Mouse (Mus musculus): ENCODE results near the gene Nadk.
A peak's percentile ranks its signal among the peaks of the same experiment; 100 is the strongest.

Nadk gene

DNA sequence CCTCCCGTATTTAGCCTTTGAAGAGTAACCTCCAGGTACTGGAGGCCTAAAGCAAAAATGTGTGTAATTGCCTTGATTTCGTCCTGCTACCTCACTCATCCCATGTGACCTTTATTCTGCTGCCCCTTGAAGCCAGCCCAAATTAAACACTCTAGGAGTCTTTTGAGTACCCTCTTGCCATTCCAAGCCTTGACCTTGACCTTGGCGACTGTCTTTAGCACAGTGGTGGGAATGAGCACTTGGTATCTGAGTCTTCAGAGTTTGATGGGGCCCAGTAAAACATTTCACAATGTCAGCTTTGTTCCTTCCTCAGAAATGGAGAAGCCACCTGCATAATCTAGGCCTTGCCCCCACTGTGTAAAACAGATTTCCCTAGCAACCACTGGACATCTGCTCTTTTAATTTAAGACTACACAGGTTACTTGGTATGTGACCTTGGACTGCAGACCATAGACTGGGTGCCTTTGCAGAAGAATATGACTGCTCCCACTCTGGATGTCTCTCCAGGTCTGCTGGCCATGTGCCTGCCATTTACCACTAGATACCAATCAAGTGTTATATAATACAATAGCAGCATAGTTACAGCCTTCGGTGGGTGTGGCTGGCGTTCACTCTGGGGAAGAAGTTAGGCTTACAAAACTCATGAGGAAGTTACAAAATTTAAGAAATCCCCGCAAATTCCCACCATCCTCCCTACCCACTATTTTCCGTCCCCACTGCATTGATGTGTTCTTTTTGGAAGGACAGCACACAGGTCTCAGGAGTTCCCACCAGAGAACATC is at the start of gene Nadk:
Gene Nadk, plus strand, starts transcription at position 718 of the 782 bp plus-strand sequence.
- no peak for DNase-seq (ENCODE audit: low read depth, low spot score)

DNA sequence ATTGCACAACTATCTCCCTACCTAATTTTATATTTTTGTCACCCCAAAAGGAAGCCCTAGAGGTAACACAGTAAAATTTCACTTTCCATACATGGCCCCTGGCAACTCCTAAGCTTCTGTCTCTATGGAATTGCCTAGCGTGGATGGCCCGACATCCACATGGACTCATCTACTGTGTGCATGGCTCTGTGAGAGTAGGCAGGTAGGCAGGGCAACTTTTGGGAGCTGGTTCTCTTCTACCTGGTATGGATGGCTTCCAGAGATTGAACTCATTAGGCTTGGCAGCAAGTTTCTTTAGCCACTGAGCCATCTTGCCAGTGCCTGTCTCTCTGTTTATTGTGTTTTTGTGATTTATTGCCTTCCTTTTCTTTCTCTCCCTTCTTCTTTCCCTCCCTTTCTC is 47.4 kb upstream of the Nadk start:
- no peak for DNase-seq (ENCODE audit: low read depth, low spot score)

DNA sequence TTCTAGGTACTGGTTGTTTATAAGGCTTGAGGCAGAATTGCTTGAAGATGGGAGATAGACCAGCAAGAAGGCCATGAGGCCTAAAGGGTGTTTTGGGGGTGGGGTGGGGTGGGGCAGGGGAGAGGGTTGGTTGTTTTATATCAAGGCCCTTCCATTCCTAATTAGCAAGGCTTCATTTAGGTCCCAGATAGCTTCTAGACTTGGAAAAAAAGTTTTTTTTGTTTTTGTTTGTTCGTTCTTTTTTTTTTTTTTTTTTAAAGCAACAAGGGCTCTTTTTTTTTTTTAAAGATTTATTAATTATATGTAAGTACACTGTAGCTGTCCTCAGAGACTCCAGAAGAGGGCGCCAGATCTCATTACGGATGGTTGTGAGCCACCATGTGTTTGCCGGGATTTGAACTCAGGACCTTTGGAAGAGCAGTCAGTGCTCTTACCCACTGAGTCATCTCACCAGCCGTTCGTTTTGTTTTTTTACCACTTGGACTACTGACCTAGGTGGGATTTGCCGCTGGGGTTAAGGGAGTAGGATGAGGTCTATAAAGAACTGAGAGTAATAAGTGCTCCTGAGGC is 44.1 kb upstream of the Nadk start:
- no peak for DNase-seq (ENCODE audit: low read depth, low spot score)

DNA sequence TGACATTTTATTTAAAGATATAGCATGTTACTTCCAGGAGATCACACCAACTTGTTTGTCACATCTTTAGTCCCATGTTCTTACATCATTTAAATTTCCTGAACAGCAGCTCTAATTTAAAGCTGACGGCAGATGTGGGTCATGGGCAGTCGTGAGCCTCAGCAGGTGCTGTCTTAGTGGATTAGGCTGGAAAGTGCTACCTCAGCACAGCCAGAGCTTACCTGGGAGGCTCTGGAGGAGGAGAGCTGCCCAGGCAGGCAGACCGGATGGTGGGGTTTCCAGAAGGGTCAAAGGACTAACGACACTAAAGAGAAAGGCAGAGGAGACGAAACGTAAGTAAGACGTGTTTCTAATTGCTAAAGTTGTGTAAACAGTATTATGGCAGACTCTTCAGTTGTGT is 39.9 kb upstream of the Nadk start:
- no peak for DNase-seq (ENCODE audit: low read depth, low spot score)

DNA sequence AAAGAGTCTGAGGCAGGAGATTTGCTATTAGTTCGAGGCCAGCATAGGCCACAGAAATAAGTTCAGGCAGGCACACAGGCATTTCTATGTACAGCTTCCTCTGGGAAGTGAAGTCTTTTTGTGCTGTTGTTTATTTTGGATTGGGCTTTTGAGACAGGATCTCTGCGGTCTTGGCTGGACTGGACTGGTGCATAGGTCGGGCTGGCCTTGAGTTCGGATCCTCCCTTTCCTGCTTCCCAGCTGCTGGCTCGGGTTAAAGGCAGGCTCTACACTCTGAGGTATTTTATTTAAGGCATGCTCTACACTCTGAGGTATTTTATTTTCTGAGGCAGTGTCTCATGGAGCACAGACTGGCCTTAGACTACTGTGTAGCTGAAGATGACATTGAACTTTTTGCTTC is 36.4 kb upstream of the Nadk start:
- no peak for DNase-seq (ENCODE audit: low read depth, low spot score)

DNA sequence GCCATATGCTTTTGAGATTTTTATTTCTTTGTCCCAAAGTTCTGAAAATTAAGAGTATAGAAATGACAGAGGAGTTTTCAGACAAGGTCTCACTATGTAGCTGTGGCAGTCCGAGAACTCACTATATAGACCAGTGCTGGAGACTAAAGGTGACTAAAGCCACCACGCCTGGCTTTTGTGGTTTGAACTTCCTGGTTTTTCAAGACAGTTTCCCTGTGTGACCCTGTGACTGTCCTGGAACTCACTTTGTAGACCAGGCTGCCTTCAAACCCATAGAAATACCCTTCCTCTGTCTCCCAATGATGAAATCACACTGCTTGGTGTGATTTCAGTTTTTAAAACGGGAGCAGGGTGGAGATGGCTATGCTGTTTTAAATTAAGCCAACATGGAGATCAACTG is 32.9 kb upstream of the Nadk start:
- no peak for DNase-seq (ENCODE audit: low read depth, low spot score)

DNA sequence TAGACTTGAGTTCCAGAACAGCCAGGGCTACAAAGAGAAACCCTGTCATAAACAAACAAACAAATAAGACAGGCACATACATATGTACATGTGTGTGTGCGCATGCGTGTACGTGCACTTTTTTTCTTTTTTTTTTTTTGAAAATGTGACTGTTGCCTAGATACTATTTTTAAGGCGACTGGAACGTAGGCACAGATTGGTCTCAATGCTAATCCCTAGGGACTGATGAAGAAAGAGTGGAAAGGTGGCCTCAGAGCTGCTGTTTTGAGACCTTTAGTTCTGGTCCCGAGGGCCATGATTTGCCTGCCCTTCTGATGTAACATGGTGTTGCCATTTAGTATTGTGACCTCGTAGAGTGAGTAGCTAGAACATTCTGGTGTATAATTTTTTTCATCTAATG is 12.2 kb upstream of the Nadk start:
- DNase-seq (ENCODE audit: low read depth, low spot score), result no peak

DNA sequence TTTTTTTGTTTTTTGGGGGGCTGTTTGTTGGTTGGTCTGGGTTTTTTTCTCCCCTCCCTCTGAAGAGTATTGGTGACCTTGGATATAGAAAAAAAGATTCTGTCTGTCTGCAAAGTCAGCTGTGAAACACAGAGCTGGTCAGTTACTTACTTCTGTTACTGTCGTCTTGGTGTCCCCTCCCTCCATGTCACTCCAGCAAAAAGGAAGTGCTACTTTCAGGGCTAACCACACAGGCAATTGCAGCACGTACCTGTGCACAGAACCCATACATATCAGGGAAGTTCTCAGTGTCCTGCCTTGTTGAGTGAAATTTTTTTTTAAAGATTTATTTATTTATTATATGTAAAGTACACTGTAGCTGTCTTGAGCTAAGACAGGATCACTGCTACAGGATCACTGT is 11.7 kb upstream of the Nadk start:
- no peak for DNase-seq (ENCODE audit: low read depth, low spot score)

DNA sequence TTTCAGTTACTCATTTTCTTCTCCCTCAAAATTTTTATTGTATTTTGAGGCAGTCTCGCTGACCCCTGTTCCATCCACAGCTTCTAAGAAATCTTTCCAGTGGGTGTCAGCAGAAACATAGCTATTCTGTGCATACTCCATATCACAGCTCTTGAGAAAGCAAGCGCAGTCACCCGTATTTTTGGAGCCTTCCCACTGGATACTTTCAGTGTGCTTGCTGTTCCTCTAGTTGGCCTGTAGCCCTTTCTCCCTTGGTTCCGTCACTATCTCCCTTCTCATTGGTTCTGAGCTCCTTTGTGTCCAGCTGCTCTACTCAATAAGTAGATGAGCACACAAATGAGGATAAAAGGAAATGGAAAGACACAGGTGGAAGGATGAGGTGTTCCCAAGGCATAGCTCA is 11.1 kb upstream of the Nadk start:
- no peak for DNase-seq (ENCODE audit: low read depth, low spot score)

DNA sequence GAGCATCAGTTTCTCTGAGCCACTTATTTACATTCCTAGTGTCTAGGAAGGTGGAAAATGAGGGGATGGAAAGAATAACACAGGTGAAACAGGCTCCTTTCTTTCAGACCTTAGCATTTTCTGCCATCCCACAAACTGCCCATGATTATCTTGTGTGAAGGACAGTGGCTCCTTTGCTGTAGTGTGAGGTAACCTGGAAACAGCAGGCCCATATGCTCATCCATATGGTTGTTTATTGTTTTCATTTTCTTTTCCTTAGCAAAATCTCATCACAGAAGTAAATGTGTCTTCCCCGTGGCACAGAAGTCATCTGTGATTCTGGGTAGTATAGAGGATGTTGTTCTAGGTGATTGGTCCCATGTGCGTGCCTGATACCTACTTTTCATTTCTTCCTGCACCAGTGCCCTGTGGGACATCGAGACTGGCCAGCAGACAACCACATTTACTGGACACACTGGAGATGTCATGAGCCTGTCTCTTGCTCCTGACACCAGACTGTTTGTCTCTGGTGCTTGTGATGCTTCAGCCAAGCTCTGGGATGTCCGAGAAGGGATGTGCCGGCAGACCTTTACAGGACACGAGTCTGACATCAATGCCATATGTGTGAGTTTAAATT is 9.2 kb upstream of the Nadk start:
- no peak for DNase-seq (ENCODE audit: low read depth, low spot score)

DNA sequence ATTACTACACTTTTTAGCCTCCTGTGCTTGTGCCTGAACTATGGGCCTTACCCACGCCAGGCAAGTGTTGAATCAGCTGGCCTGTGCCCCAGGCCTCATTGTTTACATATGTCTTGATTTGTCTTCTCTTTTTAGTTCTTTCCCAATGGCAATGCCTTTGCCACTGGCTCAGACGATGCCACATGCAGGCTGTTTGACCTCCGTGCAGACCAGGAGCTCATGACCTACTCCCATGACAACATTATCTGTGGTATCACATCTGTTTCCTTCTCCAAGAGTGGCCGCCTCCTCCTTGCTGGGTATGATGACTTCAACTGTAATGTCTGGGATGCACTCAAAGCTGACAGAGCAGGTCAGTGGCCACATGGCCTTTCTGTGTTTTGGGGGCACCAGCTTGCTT is 7.3 kb upstream of the Nadk start:
- DNase-seq (ENCODE audit: low read depth, low spot score), result no peak

DNA sequence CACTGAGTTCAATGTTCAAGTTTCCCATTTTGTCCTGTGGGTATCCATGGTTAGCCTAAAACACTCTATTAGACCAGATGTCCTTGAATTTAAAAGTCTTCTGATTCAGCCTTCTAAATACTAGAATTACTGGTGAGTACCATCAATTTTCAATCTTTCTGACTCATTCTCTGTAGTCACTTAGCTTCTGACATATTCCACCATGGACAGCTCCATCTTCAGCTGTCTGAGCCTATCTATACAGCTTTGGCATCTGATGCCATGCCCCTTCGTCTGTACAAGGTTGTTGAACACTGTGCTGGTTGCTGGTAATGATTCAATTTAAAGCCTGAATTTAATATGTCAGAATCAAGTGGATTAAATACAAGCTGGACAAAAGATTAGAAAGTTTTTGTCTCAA is 6.7 kb upstream of the Nadk start:
- DNase-seq (ENCODE audit: low read depth, low spot score), result no peak

DNA sequence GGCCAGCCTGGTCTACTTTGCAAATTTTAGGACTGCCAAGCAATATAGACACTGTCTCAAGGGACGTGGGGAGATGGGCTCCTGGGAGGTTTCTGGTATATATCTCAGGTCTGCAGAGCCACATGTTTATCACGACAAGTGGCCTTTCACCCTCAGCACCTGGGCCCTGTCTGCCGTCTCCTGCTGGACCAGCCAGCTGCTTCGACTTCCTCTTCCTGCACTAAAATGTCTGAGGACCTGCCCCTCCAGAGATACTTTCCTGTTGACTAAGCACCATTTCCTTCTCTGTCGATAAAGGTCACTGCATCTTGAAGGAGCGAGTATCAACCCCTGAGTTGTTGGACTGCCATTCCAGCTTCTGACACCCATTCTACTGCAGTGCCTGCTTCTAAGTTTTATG is 2.7 kb upstream of the Nadk start:
- no peak for DNase-seq (ENCODE audit: low read depth, low spot score)

DNA sequence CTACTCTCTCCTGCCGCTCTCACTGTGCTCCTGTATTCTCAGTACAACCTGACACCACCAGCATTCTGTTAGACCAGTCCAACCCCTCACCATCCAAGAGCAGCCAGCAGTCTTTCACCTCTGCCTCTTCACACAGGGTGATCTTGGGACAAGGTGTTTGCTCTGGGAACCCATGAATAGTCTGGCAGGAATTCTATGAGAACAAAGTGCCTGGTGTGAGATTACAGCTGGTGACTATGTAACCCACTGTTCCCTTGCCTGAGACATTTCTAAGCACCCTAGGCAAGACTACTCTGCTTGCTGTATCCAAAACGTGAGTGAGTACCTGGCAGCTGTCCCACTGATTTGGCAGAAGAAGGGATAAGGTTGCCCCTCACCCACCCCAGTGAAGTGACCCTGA is 1.2 kb upstream of the Nadk start:
- no peak for DNase-seq (ENCODE audit: low read depth, low spot score)

DNA sequence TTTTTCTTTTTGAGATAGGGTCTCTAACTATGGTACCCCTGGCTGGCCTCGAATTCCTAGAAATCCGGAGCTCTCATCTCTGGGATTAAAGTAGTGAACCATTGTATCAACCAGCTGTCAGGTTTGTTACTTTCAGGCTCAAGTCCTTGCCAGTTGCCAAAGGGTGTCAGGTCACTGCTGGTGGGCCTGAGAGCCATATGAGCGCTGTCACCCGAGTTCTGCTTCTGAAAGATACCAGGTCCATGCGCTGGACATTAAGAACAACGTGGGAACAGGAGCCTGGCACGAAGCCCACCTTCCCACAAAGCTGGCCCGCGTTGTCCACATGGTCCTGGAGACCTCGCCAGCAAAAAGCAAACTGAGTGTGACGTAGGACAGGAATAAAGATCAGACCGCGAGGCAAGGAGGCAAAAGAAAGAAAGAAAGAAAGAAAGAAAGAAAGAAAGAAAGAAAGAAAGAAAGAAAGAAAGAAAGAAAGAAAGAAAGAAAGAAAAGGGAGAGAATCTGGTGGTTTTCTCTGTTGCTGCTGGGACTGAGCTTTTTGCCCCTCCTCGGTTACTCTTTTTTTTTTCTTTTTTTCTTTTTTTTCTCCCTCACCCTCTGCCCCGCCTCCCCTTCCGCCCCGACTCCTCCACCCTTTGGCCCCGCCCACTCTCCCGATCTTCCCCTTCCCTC is 684 bp downstream of the Nadk start:
- no peak for DNase-seq (ENCODE audit: low read depth, low spot score)

DNA sequence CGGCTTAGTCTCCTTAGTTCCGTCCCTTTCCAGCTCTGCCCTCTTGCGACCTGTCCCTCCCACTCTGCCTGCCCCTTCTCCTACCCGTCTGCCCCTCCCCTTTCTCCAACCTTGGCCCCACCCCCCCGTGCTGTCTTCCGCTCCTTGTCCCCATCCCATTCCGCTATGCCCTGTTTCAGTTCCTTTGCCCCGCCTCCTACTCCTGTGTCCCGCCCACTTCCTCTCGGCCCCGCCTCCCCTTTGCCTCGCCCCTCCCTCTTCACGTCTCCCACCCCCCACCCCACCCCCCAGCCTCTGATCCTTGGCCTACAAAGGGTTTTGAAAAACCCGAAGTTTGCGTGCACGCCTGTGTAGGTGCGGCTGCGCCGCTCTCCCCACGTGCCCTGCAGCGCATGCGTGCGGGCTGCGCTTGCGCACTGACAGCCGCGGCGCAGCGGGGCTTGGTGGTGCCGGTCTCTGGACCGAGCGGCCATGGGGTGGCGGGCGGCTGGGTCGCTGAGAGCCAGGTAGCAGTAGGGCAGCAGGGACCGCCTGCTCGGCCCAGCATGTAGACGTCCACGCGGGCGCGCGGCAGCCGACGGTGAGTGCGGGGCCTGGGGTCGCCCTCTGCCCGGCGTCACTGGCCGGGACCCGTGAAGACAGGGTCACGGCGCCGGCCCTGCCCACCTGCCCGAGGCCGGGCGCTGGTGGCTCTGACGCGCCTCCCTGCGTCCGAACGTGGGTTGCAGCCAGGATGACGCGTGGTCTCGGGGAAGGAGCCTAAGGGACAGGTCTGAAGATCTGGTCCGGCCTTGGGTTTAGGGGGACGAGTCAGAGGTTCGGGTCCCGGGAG is 1.4 kb downstream of the Nadk start:
- DNase-seq (ENCODE audit: low read depth, low spot score), result peak; percentile 92

DNA sequence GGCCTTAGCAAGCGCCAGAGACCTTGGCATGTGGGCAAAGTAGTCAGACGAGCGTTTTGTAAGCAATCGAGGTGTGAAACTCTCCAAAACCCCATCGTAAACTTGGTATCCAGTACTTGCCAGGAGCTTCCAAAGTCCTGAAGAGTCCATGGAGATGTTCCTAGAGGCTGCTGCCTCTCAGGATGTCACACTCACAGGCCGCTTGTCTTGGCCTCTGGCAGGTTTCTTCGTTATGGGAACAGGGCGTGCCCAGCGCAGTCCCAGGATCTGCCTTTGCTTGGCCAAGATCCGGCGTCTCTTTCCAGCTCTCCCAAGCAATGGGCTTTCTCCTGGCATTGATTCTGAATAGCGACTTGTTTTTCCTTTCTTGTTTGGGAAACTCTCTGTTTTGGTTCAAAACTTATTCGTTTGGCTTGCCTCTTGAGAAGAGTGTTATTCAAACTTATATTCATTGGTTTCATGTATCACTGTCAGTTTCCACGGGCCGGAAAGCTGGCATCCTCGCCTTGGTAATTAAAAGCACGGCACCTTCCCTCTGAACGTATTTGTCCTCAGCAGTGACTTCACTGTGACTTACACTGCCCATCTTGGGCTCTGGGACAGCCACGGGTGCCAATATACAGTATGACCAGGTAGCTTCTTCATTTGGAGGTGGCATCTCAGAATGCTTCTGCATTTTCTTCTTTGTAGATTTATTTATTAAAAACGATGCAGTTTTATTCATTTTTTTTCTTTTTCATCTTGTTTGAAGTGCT is 2.3 kb downstream of the Nadk start:
- no peak for DNase-seq (ENCODE audit: low read depth, low spot score)

DNA sequence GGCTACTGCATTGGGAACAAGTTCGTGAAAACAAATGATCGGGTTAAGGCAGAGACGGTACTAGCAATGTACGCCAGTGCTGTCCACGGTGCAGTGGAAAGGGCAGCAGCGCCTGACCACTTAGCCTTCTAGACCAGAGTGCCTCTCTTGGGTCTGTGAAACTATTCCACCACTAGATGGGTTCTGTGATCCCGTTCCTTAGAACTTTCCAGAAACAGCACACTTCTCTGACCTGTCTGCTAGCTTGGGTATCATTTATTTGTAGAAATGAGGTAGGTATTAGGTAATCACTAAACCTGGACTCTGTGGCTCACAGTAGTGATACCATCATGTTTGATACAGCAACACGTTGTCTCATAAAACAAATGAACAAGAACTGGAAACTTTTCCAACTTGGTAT is 4.4 kb downstream of the Nadk start:
- no peak for DNase-seq (ENCODE audit: low read depth, low spot score)

DNA sequence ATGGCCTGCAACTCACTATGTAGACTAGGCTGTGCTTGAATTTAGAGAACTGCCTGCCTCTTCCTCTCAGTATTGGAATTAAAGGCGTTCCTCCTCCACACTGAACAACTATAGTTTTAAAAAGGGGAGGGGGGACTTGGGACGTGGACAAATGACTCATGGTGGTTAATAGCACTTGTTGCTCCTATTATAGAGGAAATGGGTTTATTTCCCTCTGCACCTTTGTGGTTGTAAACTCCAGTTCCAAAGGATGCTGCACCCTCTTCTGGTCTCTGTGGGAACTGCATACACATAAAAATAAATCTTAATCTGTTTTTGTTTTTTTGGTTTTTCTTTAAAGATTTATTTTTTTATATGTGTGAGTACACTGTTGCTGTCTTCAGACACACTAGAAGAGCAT is 6.0 kb downstream of the Nadk start:
- no peak for DNase-seq (ENCODE audit: low read depth, low spot score)

DNA sequence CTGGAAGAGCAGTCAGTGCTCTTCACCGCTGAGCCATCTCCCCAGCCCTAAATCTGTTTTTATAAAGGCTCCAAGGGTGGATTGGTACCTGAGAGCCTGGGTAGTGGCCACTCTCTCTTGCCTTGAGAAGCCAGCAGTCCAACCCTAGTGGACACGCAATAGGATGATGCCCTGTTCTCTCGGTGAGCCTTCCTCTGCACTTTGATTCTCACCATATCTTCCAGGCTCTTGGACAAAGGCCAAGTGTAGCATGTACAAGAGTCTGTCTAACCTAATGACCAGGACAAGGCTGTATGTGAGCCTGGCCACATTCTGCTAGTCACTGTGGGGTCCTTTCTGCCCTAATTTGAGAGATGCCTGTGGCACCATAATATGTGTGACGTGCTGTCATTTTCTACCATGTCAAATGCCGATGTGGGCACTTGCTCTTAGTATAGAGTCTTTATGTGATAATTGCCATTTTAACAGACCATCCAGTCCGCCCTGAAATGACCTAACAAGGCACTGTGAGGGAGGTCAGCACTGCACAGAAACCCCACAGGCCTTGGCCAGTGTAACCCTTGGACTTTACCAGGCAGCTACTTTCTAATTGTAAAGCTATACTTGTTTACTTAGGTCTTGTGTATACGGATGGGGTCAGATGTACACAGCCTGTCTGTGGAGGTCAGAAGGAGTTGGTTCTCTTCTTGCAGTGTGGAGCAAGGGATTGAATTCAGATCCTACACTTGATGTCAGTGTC is 6.6 kb downstream of the Nadk start:
- no peak for DNase-seq (ENCODE audit: low read depth, low spot score)

All from brain, embryonic 18.5 days (tissue).